Mouse (Mus musculus) cerebellum, postnatal 10 days (tissue): ENCODE results near the gene Smarcc2.
"Not testable (repeated sequence)": the region's sequence is repeated elsewhere in the genome, so short reads cannot be mapped to it uniquely, and the experiment has no call there.

ENCODE experiments used
- DNase-seq, 2 experiments: peaks; one replicate each; pipeline ENCODE4 v3.0.0; 2021; ENCODE audit warnings: mixed read lengths in 2 of 2

Gene Smarcc2

DNA sequence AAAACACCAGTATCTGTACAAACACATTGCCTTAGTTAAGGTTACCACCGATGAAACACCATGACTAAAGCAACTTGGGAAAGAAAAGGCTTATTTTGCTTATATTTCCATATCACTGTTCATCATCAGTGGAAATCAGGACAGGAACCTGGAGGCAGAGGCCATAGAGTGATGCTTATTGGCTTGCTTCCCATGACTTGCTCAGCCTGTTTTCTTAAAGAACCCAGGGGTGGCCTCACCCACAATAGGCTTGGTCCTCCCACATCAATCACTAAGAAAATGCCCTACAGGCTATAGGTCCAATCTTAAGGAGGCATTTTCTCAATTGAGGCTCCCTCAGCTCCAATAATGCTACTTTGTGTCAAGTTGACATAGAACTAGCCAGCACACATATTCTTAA is 16.3 kb upstream of the Smarcc2 start:
- DNase-seq = no peak

DNA sequence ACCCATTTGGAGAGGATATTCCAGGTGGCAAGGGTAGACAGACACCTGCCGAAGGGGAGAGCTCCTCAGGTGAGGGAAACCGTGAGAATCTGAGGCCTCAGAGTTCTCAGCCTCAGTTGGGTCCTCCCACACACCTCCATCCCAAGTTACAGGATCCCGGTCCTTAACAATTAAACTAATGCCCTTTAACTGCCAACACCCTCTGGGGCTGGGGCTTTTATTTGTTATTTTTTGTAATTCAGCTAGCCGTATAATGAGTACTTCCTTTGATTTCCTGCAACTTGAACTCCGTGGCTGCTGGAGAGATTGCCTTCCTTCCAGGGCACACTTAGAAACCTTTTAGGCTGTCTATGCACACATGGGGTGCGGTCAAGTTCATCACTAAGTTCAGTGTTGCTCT is 14.7 kb upstream of the Smarcc2 start:
- no peak for DNase-seq

DNA sequence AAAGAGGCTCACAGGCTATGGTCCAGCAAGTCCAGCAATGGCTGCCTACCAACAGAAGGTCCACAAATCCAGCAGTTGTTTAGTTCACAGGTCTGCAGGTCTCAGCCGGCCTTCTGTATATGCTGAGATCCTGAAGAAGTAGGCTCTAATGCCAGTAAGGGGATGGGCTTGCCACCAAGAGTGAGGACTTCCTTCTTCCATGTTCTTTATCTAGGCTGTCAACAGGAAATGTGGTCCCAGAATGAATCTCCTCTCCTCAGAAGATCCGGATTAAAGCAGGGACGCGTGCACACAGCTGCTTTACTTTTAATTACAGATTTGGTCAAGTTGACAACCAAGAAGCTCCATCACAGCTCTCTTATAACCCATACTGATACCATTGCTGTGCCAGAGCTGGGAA is 13.6 kb upstream of the Smarcc2 start:
- no peak for DNase-seq

DNA sequence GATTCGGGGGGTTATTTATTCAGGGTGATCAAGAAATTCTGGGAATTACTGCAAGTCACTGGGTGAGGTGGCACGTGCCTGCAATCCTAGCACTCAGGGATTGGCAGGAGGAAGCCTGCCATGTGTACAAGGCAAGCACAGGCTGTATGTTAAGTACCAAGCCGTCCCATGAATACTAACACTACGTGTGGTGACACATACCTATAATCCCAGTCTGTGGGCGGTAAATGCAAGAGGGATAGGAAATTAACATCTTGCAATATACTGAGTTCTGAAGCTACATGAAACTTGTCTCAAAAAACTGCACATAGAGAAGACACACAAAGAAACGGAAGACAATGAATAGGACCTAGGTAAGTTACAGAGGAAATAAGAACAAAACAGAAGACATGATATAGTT is 8.0 kb upstream of the Smarcc2 start:
- DNase-seq = no peak

DNA sequence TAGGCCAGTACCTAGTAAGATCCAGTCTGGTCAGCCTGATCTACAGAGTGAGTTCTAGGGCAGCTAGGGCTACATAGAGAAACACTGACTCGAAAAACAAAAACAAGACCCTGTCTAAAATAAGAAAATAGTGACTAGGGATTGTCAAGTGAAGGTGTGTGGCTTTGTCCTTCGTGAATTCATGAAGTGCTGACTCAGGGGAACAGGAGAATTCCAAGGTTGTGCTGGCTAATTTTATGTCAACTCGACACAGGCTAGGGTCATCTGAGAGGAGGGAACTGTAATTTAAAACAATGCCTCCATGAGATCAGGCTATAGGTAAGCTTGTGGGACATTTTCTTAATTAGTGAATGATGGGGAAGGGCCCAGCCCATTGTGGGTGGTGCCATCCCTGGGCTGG is 4.6 kb upstream of the Smarcc2 start:
- no peak for DNase-seq

DNA sequence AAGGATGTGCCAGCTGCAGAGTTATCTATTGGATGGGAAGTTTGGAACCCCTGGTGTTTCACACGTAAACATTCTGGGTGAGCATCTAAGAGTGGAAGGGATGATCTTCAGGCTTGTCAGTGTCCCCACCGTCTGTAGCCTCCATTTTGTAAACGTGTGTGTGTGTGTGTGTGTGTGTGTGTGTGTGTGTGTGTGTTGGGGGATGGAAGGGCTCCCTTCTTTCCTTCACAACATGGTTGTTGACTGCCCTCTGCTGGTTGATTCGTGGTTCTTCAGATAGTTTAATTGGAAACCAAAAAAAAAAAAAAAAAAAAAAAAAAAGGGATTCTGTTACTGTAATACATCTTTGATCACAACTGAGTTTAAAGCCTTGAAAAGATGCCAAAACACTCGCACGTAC is 3.8 kb upstream of the Smarcc2 start:
- DNase-seq = peak; percentile 90 to 94

DNA sequence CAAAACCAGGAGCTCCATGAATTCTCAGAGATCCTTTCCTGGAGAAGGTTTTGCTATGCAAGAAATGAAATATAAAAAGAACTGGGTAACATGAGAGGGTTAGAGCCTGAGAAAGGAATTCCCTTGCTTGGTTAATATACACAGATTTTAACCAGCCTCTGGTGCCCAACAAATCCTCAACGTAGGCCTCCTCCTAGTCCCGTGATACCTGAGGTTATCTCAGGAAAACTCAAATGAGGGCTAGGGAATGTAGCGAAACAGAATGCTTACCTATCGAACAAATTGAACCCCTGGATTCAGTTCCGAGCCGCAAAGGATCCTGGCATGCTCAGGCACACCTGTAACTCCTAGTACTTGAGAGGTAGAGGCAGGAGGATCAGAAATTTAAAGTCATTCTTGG is 1.4 kb upstream of the Smarcc2 start:
- DNase-seq = no peak

DNA sequence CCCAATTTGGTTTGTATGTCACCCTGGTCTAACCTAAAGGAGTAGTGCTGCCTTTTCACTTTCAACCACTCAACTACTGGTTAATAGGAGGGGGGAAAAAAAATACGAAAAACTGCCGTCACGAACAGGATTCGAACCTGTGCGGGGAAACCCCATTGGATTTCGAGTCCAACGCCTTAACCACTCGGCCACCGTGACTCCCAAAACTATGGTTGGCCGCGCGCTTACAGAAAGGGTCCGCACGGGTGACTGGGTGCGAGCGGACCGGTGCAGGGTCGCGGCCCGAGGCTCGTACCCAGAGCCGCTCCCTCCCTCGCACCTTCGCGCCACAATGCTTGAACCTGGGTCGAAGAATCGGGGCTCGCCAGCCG is 715 bp upstream of the Smarcc2 start:
- DNase-seq = peak; percentile 96 to 97

DNA sequence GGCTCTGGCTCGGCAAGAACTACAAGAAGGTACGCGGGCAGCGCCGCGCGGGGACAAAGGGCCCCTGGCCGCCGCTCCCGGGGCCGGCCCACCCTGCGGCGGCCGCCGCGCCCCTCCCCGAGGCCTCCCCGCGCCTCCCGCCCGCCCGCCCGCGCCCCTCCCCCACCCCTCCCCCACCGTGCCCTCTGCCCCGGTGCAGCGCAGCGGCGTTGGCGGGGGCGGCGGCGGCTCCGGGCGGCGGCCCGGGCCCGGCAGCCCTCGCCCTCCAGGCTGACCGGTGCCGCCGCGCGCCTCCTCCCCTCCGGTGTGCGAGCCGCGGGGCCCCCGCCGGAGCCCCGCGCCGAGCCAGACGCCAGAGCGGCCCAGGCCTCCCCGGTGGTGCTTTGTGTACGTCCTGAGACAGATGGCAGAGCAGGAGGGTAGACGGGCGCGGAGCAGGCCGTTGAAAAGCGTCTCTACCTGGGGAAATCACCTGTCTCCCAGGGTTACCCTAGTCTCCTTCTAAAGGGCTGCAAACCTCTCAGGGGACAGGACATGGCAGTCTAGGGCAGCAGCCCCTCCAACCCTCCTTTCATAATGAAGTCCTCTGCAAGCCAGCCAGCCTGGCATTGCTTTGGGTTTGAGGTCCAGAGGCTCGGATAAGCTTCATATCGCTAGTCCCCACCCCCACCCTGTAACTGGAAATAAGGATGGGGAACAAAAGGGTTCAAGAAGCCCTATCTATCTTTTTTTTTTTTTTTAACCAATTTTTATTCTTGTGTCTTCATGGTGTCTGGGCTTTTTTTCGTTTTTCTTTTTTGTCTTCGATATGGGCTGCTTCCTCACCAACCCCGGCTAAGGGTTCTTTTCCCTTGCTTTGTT is 591 bp downstream of the Smarcc2 start:
- DNase-seq = peak; percentile 65 to 72

DNA sequence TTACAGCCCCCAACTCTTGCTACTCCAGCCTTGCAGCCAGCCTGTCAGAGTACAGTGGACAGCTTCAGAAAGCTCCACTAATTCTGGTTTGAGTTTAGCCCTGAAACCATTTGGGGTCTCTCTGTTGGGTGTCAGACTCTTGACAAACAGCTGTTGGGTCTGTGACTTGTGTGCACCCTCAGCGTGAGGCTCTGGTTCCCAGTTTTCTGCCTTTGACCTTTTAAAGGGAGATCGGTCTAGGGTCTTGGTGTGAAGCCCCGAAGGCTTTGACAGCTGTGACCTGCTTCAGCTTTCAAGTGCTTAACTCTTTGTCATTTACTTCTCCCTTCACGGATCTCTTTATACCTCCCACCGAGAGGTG is 1.2 kb downstream of the Smarcc2 start:
- peak in 1 of 2 experiments; percentile 35 for DNase-seq

DNA sequence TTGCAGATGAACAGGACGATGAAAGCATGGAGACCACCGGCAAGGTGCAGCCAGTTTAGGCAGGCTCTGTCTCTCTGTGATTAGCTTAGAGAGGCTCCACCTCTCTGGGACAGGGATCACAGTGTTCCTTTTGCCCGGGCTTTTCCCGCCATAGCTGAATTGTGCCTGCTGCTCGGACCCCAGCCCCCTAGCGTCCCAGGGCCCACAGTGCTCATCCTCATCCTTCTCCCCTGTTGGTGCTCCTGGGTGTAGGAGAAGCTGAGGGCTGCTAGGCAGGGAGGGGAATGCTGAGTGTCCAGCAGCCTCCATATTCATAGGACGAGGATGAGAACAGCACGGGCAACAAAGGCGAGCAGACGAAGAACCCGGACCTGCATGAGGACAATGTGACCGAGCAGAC is 15.3 kb downstream of the Smarcc2 start:
- no peak for DNase-seq

DNA sequence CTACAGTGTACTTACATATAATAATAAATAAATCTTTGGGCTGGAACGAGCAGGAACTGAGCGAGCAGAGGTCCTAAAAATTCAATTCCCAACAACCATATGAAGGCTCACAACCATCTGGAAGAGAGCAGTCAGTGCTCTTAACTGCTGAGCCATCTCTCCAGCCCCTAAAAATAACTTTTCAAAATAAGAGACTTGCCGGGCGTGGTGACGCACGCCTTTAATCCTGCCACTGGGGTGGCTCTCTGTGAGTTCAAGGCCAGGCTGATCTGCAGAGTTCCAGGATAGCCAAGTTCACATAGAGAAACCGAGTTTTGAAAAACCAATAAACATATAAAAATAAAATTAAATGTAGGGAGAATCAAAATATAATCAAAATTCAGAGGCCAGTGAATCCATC is 27.3 kb downstream of the Smarcc2 start:
- DNase-seq = no peak

DNA sequence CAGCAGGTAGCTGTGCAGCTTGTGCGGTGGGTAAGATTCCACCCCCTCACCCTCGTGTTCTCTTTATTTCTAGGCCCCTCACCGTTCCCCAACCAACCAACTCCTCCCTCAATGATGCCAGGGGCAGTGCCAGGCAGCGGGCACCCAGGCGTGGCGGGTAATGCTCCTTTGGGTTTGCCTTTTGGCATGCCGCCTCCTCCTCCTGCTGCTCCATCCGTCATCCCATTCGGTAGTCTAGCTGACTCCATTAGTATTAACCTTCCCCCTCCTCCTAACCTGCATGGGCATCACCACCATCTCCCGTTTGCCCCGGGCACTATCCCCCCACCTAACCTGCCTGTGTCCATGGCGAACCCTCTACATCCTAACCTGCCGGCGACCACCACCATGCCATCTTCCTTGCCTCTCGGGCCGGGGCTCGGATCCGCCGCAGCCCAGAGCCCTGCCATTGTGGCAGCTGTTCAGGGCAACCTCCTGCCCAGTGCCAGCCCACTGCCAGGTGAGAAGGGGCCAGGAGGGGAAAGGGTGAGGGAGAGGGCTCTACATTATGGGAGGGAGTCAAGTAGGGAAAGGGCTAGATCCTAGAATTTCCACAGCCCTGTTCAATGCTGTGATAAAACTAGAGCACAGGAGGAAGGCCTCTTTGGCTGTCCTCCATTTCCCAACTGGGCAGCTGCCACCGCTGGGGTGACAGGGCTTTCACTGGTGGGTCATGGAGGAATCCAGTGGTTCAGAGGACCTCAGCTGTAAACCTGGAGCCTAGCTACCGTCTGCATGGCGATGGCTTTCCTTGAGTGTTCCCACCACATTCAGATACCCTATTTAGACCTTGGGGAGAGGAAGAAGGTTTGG is 29.0 kb downstream of the Smarcc2 start:
- DNase-seq = peak; percentile 78 to 83

DNA sequence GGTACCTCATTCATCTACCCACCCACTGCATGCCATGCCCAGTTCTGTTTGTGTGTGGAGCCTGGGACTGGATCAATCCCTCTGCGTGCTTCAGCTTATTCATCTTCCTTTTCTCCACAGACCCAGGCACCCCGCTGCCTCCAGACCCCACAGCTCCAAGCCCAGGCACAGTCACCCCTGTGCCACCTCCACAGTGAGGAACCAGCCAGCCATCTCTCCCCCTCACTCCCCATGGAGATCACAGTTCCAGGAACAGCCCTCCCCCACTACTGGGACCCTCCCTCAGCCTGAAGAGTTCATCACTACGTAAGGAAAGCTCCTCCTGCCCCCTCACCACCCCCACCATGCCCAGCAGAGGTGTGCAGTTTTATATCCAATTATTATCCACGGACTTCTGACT is 29.7 kb downstream of the Smarcc2 start:
- DNase-seq = peak; percentile 26 to 32

DNA sequence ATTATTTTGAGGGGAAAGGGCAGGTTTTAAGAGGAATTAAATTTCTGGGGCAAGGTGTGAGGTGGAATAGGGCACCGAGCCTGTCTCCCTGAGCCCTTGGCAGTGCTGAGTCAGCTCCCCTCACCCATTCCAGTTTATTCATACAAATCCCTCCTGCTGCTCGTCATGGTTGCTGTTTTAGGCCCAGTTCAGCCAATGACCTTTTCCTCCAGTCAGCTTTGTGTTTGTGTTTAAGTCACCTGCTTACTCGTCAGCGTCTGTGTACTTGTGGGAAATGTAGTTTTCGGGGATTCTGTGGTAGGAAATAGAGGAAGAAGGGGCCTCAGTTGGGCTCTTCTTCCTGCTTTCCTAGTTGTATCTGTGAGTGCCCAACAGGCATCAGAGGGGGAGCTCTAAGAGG is 30.3 kb downstream of the Smarcc2 start:
- DNase-seq = peak in 1 of 2 experiments; percentile 15

DNA sequence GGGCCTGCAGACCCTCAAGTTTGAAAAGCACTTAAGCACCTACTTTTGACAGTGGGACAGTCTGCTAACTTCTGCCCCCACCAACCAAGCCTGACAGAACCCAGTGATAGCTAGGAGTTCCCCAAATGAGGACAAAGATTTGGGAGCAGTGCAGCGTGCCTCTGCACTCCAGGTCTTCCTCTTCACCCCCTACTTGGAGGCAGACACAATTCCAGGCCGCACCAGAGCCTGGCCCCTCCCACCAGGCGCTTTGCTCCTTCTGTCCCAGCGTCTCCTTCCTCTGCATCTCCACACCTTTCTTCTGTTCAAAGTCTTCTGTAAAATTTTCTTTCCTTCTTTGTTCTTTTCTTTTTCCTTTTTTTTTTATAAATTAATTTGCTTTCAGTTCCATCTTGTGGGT is 30.7 kb downstream of the Smarcc2 start:
- DNase-seq = peak in 1 of 2 experiments; percentile 19

DNA sequence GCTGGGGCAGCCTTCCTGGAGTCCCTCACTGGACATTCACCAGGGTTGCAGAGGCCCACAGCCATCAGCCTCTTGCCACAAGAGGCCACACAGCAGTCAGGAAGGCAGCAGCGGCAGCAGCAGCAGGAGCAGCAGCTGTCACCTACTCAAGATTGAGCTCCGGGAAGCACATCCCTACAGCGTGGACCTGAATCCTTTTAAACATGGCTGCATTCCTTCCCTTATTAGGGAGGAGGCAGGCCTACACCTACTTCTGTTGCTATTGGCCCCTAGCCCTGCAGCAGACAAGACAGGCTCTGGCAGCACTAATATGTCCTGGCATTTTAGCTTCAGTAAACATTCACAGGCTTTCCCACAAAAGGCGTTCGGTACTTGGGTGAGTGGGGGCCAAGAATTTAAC is 31.2 kb downstream of the Smarcc2 start:
- DNase-seq = peak; percentile 24 to 34

DNA sequence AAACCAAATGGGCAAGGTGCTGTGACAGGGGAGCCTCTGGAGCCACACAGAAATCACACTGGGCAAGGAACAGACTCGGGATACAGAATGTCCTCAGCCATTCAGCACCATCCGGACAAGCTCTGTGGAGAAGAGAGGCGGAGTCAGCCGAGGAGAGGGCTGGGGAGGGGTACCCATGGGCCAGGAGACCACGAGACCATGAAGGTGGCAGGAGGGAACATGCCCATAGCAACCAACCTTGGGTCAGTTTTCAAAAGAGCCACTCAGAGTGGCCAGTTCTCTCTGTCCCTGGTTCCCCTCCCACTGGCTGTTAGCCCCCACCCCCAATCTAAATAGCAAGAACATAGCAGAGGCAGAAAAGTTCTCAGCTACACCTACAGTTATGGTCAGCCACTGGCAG is 31.9 kb downstream of the Smarcc2 start:
- DNase-seq = peak; percentile 24 to 27

DNA sequence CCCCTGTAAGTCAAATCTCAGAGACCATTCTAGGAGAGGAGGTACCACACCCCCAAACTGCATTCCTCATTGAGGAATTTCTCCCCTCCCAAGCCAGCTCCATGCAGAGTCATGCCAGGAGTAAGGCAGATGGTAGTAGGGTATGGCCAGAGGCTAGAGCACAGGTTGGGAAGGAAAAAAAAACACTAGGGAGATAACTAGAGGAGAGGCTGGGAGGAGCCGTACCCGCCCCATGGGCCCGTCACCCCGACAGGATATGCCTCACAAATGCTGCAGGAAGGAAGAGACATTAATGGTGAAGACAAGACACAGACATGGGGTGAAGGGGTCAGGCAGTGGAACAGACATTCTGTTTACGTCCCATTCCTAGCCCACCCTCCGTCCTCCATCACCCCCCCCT is 32.4 kb downstream of the Smarcc2 start:
- peak; percentile 27 to 39 for DNase-seq

DNA sequence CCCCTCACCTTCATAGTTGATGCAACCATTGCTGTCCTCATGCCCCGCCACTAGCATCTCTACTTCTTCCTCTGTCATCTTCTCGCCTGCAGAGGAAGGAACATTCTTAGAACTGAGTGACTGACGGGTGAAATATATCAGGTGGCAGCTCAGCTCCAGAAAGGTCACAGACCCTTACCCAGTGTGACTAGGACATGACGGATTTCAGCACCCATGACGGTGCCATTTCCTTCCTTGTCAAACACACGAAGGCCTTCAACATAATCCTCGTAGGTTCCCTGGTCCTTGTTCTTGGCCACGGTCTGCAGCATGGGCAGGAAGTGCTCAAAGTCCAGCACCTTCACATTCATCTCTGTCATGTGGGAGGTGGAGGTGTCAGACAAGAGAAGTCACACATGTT is 33.0 kb downstream of the Smarcc2 start:
- DNase-seq = not testable (repeated sequence)

DNA sequence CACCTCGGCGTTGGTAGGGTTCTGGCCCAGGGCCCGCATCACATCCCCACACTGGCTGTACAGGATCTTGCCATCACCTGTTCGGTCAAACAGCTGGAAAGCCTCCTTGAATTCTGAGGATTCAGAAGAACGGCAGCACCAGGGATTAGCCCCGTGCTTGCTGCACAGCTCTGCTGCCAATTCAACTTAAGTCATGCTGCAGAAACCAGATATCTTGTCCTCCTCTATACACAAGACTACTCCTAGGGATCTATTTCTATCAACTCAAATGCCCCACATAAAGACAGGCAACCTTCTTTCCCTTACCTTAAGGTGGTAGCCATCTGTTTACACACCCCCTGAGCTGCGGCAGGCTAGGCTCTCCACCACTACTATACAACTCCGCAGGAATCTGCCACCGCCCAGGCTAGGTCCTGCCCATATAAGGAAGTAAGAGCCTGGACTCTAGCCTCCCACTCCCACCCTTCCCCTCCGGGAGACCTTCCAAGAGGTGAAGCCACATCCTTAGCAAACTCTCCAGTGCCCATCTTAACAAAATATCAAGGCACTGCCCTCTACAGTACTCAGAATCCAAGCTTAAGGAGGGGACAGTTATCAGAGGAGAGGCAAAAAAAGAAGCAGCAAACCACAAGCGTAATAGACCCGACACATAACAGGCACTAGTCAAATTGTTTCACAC is 33.7 kb downstream of the Smarcc2 start:
- peak; percentile 73 to 74 for DNase-seq

DNA sequence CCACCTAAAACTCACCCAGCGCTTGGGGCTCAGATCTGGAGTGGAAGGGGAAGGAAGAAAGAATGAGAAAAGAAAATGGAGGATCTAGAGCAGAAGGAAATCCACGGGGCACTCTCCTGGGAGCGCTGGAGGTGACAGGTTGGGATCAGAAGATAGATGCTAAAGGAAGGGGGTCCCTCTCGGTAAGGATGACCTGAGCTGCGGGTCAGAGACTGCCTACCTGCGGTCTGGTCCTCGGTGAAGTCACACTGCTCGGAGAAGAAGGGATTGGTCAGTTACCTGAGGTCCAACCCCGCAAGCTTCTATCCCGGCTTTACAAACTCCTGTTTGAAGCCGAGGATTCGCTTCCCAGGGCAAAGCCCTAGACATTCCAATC is 34.3 kb downstream of the Smarcc2 start:
- DNase-seq = peak in 1 of 2 experiments; percentile 69
